ENCODE assay signal across 19 mouse cellular contexts in the genomic region with DNA sequence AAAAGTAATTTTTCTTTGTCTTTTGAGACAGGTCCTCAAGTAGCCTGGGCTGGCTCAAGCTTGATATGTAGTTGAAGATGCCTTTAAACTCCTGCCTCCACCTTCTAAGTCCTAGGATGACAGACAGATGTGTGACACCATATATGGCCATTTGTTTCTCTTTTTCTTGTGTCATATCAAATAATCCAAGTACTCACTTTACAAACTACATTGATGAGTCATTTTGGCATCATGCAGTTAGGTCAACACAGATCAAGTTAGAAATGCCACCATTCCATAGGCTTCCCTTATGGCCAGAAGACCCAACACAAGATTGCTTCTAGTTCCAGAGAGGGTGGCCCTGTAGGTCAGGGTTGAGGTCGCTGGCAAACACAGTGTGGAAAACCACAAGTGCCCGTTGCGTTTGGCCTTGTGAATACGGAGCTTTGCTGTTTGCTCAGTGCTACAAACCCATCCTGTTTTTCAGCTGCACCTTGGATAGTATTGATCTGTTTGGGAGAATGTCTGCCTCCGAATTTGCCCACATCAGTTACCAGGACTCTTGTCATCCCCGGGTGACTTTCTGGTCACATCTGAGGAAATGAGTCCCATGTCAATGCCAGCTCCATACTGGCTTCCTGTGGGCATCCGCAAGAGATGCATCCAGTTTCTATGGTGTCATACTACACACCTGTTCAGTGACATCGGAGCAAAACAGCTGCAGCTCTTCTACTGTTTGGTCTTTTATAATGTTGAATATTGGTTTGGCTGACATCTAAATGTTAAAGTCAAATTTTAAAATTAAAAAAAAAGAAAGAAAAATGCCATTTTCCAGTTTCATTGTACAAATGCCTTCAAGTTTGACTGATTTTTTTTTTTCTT. TPM values are rescaled to one million over a fixed set of nuclear protein-coding genes. Genes with fewer than 3 reads are reported as not detected.
DNase-seq lines count a peak whose midpoint lies in the region; ATAC-seq and TF ChIP-seq lines count a peak whose summit lies in the region.
"Had no signal": no experiment of that assay in that cellular context is flagged by ENCODE, and none has a peak within 500 bp of the region (broad histone marks: within the 10 kb centered on the region; RNA-seq: fewer than 3 reads in every experiment).

No protein-coding gene starts in this region.

- H3K4me2 ChIP-seq in liver, embryonic 12.5 days, result no peak overlapping the region
- H3K4me2 ChIP-seq in liver, postnatal 0 days (ENCODE audit: low read depth, low read length), result no peak overlapping the region
- H3K4me2 ChIP-seq in hindbrain, embryonic 12.5 days (replicated peaks), result no peak overlapping the region
- H3K4me2 ChIP-seq: forebrain, embryonic 13.5 days; heart, embryonic 13.5 days had no signal

- 60% methylated on average over 8 of the region's 8 CpGs for WGBS in liver, embryonic 12.5 days (ENCODE audit: insufficient replicate concordance)
- 41% methylated on average over 8 of the region's 8 CpGs for WGBS in liver, postnatal 0 days (ENCODE audit: insufficient replicate concordance)
- whole genome bisulfite sequencing in hindbrain, embryonic 12.5 days, result 84% methylated on average over 8 of the region's 8 CpGs

- peak; percentile 58 for DNase-seq in 3T3-L1 (ENCODE audit: low read depth, low spot score)
- peak; percentile 50 for DNase-seq in 416B (ENCODE audit: low read depth)
- DNase-seq in liver, postnatal 0 days, result peak; percentile 49
- DNase-seq in cerebellum, adult 11 months, result no peak
- no peak for DNase-seq in retina, postnatal 1 day
- DNase-seq: adrenal gland, postnatal 10 days; cerebellum, adult 11-12 months; cerebellum, adult 9-10 months; cerebellum, postnatal 25 days; forebrain, postnatal 0 days; gastrocnemius, postnatal 14 days; heart, postnatal 36 days had no signal

- peaks cover 16% of the 10 kb centered on the region for H3K4me1 ChIP-seq in liver, embryonic 12.5 days
- peaks cover 5% of the 10 kb centered on the region; the same call in 1 of the 2 replicates for H3K4me1 ChIP-seq in liver, postnatal 0 days (ENCODE audit: insufficient read depth)
- H3K4me1 ChIP-seq in hindbrain, embryonic 12.5 days, result peaks cover 7% of the 10 kb centered on the region; the same call in 1 of the 2 replicates

- H3K9ac ChIP-seq in liver, embryonic 12.5 days, result no peak overlapping the region
- no peak overlapping the region for H3K9ac ChIP-seq in liver, postnatal 0 days (replicated peaks)
- no peak overlapping the region for H3K9ac ChIP-seq in hindbrain, embryonic 12.5 days
- H3K9ac ChIP-seq: forebrain, embryonic 13.5 days; forebrain, postnatal 0 days; heart, embryonic 13.5 days had no signal

- H3K36me3 ChIP-seq in liver, embryonic 12.5 days, result no peaks in the 10 kb centered on the region
- no peaks in the 10 kb centered on the region for H3K36me3 ChIP-seq in liver, postnatal 0 days (replicated peaks; ENCODE audit: insufficient read depth, low read length)
- H3K36me3 ChIP-seq in hindbrain, embryonic 12.5 days, result no peaks in the 10 kb centered on the region
- H3K36me3 ChIP-seq: heart, embryonic 13.5 days had no signal

- TF ChIP-seq CTCF in liver, postnatal 0 days (IDR thresholded peaks at IDR 0.05; ENCODE audit: low read depth), result no peak

- peak; percentile 46 for ATAC-seq in liver, embryonic 12.5 days
- peak; percentile 66 for ATAC-seq in liver, postnatal 0 days
- ATAC-seq in hindbrain, embryonic 12.5 days (ENCODE audit: low FRiP score), result no peak
- ATAC-seq: forebrain, embryonic 13.5 days; forebrain, postnatal 0 days; hindbrain, embryonic 16.5 days; inflammation-experienced regulatory T-cells, adult 6 months had no signal

- no peak; the same call in 1 of the 2 replicates for TF ChIP-seq EP300 in liver, postnatal 0 days (IDR thresholded peaks at IDR 0.05; ENCODE audit: low read depth)

- no peak overlapping the region for H3K4me3 ChIP-seq in liver, embryonic 12.5 days
- H3K4me3 ChIP-seq in liver, postnatal 0 days (ENCODE audit: low read depth, low read length), result no peak overlapping the region
- H3K4me3 ChIP-seq in hindbrain, embryonic 12.5 days, result no peak overlapping the region
- H3K4me3 ChIP-seq: forebrain, embryonic 13.5 days; heart, embryonic 13.5 days had no signal

- H3K9me3 ChIP-seq in liver, embryonic 12.5 days (replicated peaks), result no peaks in the 10 kb centered on the region
- H3K9me3 ChIP-seq in liver, postnatal 0 days (ENCODE audit: low read length), result no peaks in the 10 kb centered on the region
- no peaks in the 10 kb centered on the region for H3K9me3 ChIP-seq in hindbrain, embryonic 12.5 days (replicated peaks)
- H3K9me3 ChIP-seq: forebrain, embryonic 13.5 days; heart, embryonic 13.5 days had no signal

- peaks cover 48% of the 10 kb centered on the region for H3K27me3 ChIP-seq in liver, embryonic 12.5 days (replicated peaks)
- H3K27me3 ChIP-seq in liver, postnatal 0 days (ENCODE audit: insufficient read depth, low read length), result peaks cover 31% of the 10 kb centered on the region
- peaks cover 14% of the 10 kb centered on the region for H3K27me3 ChIP-seq in hindbrain, embryonic 12.5 days
- H3K27me3 ChIP-seq: CH12.LX had no signal

- no peak overlapping the region for H3K27ac ChIP-seq in liver, embryonic 12.5 days
- H3K27ac ChIP-seq in liver, postnatal 0 days (ENCODE audit: low read depth), result peak overlapping the region; percentile 69
- no peak overlapping the region for H3K27ac ChIP-seq in hindbrain, embryonic 12.5 days
- H3K27ac ChIP-seq: forebrain, embryonic 13.5 days; heart, embryonic 13.5 days had no signal

RNA-seq across cellular contexts. Expression of a gene that starts 4.0 kb away (rescaled TPM):
- polyA plus RNA-seq in liver, embryonic 12.5 days (2016; fragmentation: Nextera tagmentation; extraction: Ambion mirVana), result 7.4 and 8.3 TPM in 2 replicates
- 6.4 and 9.2 TPM in 2 replicates for polyA plus RNA-seq in liver, postnatal 0 days (2015; fragmentation: Nextera tagmentation; extraction: Ambion mirVana)
- 11.3 and 13.8 TPM in 2 replicates for polyA plus RNA-seq in hindbrain, embryonic 12.5 days (2016; fragmentation: Nextera tagmentation; extraction: Ambion mirVana)

Comparison
In these comparisons a context has a peak if more than half of its experiments do, and no peak if none do; other contexts are left out.
1. DNase-seq: peak in 3T3-L1 (single experiment), 416B (single experiment) and liver, postnatal 0 days (single experiment); none in cerebellum, adult 11 months (single experiment) and retina, postnatal 1 day (single experiment).